Mouse (Mus musculus): Measurements from ENCODE around the gene Fcmr. TPM values are rescaled to one million over a fixed set of nuclear protein-coding genes. Genes with fewer than 3 reads are reported as not detected.

The Fcmr gene
- total RNA-seq, 4 experiments from 2014 or later: not detected

DNA sequence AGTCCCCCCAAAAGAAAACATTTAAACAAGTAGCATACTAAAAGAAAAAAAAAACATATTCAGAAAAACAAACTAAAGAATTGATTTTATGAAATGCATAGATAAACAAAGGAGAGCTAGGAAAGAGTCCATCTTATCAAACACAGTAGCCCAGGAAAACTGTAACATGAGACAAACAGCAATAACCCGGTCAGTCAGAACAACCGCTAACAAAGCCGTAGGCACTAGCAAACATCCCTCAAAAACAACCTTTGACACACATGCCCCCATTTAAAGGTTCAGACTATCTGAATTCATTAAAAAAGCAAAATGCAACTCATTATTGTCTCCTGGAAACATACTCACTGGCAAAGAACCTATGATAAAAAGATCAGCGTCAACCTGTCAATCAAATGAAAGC lies 8.0 kb upstream of the Fcmr start:
- no peak for DNase-seq (ENCODE audit: low spot score in 2 of 2)

DNA sequence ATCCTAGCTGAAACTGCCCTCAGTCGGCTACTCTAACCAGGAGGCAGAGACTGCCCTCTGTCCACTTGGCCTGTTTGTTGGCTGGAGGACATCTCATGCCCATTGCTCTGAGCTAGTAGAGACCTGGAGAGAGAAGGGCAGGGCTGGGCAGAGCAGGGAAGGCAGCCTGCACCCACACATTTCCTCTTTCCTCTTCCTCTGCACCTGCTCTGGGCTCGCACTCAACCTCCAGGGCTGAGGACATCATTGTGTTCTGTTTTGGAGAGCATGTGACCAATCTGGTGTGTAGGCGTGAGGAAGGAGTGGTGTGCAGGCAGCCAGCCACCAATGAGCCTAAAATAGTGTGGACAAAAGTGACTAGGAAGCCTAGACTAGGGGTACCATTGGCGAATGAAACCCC lies 1.2 kb upstream of the Fcmr start:
- DNase-seq (ENCODE audit: low spot score in 2 of 2): no peak

- DNase-seq (ENCODE audit: low spot score in 2 of 2): no peak
These were observed 728 bp upstream of the Fcmr start for GRCm38 (mm10) chr1:130864741-130865140.

DNA sequence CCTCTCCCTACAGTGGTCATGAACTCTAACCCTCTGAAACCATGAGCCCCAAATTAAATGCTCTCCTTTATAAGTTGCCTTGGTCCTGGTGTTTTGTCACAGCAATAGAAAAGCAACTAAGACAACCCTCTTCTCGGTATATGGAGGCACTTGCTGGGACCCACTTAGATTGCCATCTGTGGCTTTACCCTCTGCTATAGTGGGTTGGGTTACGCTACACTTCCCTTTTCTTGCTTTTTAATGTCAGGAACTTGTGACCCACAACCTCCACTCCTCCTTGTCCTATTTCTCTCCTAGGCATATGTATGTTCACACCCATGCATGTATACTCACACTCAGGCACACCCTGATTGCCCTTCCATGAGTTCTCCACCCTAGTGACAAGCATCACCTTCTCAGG lies 7.4 kb downstream of the Fcmr start:
- DNase-seq (ENCODE audit: low spot score in 2 of 2): no peak

DNA sequence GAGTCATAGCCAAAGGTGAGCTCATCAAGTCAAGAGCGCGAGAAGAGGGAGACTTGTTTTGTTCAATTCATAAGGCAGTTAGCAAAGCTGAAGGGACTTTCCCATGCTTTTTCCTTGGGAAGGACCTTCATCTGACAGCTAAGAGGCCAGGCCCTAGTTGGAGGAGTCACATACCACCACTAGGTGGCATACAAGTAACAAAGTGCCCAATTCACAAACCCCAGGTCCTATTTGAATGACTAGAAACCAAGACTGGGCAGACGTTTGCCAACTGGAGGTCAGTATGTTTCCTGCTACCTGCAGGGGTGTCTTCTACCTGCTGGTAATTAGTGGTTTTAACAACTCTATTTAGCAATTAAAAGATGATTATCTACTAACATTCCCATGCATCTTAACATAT lies 9.7 kb downstream of the Fcmr start:
- no peak for DNase-seq (ENCODE audit: low spot score in 2 of 2)

GRCm38 (mm10) chr1:130875910-130876309 lies 10.4 kb downstream of the Fcmr start:
- DNase-seq (ENCODE audit: low spot score in 2 of 2): no peak

DNA sequence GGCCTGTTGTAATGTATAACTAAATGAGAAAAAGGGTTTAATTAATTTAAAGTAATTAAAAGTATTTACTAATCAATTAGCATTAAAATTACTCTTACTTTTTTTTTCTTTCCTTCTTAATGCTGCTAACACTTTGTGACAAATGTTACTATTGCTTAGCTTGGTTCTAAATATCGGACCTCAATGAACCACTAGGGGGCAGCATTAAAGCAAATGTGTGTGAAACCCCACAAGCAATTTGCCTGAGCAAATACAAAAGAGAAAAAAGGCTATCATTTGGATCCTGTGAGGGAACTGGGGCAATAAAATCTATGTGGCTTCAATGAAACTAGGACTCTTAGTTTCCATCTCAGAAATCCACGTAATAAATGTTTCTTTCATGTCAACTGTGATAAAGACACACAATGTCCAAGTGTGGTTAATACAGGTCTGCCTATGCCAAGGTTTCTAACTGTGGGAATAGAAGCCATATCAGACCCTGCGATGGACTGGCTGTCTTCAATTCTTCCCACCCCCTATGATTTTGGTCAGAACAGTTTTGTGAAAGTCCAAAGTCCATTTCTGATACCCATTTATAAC lies 11.6 kb downstream of the Fcmr start:
- DNase-seq (ENCODE audit: low spot score in 2 of 2): no peak

- DNase-seq (ENCODE audit: low spot score in 2 of 2): no peak
These were observed 12.6 kb downstream of the Fcmr start for GRCm38 (mm10) chr1:130877889-130878614.

GRCm38 (mm10) chr1:130879927-130880326 lies 14.5 kb downstream of the Fcmr start:
- DNase-seq (ENCODE audit: low spot score in 2 of 2): no peak

GRCm38 (mm10) chr1:130883146-130883545 lies 17.7 kb downstream of the Fcmr start:
- no peak for DNase-seq (ENCODE audit: low spot score in 2 of 2)

GRCm38 (mm10) chr1:130887354-130887753 lies 21.9 kb downstream of the Fcmr start, which contains the start of gene Il24:
Gene Il24 (minus strand): TSS chr1:130887454.
- no peak for DNase-seq (ENCODE audit: low spot score in 2 of 2)

DNA sequence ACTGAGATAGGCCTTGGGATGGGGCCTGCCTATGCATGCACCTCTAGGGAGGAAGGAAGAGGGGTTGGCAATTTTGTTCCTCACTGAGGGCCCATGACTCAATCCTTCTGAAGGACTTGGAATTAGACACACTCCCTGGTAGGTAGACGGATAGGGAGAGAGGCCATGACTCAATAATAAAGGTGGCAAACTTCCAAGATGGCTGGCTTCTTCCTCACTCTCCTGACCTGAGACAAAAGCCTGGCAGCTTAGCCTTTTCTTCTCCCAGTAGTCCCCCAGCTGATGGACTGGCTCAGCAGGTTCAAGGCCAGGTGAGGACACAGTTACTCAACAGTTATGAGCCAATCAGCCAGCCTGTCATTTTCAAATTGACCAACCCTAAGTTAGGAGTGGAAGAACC lies 27.0 kb downstream of the Fcmr start:
- no peak for DNase-seq (ENCODE audit: low spot score in 2 of 2)

- no peak for DNase-seq (ENCODE audit: low spot score in 2 of 2)
These were observed 28.0 kb downstream of the Fcmr start for GRCm38 (mm10) chr1:130893329-130894040.

GRCm38 (mm10) chr1:130894468-130894867 lies 29.0 kb downstream of the Fcmr start:
- DNase-seq (ENCODE audit: low spot score in 2 of 2): no peak

DNA sequence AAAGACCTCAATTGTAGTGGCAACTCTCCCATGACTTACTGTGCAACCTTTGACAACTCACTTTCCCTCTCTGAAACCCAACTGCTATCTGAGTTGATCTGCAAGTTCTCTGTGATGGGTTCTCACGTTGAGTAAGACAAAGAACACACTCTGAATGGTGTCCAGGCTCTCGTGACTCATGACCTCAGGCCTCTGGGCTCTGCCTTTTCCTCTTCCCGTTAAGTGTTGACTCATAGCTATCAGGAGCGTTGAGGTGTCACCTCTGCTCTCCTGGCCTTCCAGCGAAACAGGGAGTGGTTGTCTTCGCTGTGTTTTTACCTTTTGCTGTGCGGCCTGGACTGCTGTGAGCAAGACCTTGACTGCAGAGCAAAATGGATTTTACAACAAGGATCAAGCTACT lies 37.0 kb downstream of the Fcmr start:
- DNase-seq (ENCODE audit: low spot score in 2 of 2): no peak

GRCm38 (mm10) chr1:130911401-130912010 lies 46.0 kb downstream of the Fcmr start, which contains the start of gene Il20:
Gene Il20 (minus strand): TSS chr1:130911451.
- DNase-seq (ENCODE audit: low spot score in 2 of 2): no peak

GRCm38 (mm10) chr1:130918323-130918980 lies 53.0 kb downstream of the Fcmr start:
- no peak for DNase-seq (ENCODE audit: low spot score in 2 of 2)

GRCm38 (mm10) chr1:130926484-130926883 lies 61.0 kb downstream of the Fcmr start:
- DNase-seq (ENCODE audit: low spot score in 2 of 2): no peak
